Mouse (Mus musculus): Measurements from ENCODE around the gene Bet1l. TPM values are rescaled to one million over a fixed set of nuclear protein-coding genes. Genes with fewer than 3 reads are reported as not detected.

Gene Bet1l
- polyA plus RNA-seq, 1 experiment, result 17.1 TPM

GRCm38 (mm10) chr7:140880865-140881515, 23.6 kb upstream of the Bet1l start:
- peaks cover 12% of the 10 kb centered on the region for H3K36me3 ChIP-seq (ENCODE audit: control insufficient read depth, insufficient read depth, low read length)
- 4% methylated on average over 8 of the region's 8 CpGs for WGBS
- H3K4me1 ChIP-seq (ENCODE audit: control insufficient read depth, insufficient read depth, insufficient read length, low read length), result peaks cover 2% of the 10 kb centered on the region; the same call in 1 of the 2 replicates
- peak overlapping the region; percentile 98 for H3K4me3 ChIP-seq (ENCODE audit: low read depth, low read length)
- TF ChIP-seq POLR2A (IDR thresholded peaks at IDR 0.05; ENCODE audit: low read depth, low read length), result no peak
- no peaks in the 10 kb centered on the region for H3K27me3 ChIP-seq (ENCODE audit: control insufficient read depth, insufficient read depth, low read length)
- 0 out of 2 replicates have a peak overlapping the region, but pooled peaks have one; percentile 16 for H3K27ac ChIP-seq (ENCODE audit: insufficient read depth, low read depth, low read length)

- Histone ChIP-seq H3K4me3 (ENCODE audit: low read depth, low read length) (no peak overlapping the region), H3K36me3 (ENCODE audit: control insufficient read depth, insufficient read depth, low read length) (peaks cover 15% of the 10 kb centered on the region), H3K27ac (ENCODE audit: insufficient read depth, low read depth, low read length) (no peak overlapping the region), H3K4me1 (ENCODE audit: control insufficient read depth, insufficient read depth, insufficient read length, low read length) (peaks cover 2% of the 10 kb centered on the region; the same call in 1 of the 2 replicates), H3K27me3 (ENCODE audit: control insufficient read depth, insufficient read depth, low read length) (no peaks in the 10 kb centered on the region)
- WGBS, result 45% methylated on average over 3 of the region's 3 CpGs
- no peak for TF ChIP-seq POLR2A (IDR thresholded peaks at IDR 0.05; ENCODE audit: low read depth, low read length)
- no peak for TF ChIP-seq CTCF (IDR thresholded peaks at IDR 0.05; ENCODE audit: extremely low read depth, insufficient read length, insufficient replicate concordance, low read depth, low read length)
These were observed 23.0 kb upstream of the Bet1l start for GRCm38 (mm10) chr7:140880419-140880818.

GRCm38 (mm10) chr7:140879355-140879754, 22.0 kb upstream of the Bet1l start:
- no peak overlapping the region for H3K4me3 ChIP-seq (ENCODE audit: low read depth, low read length)
- 75% methylated on average over 7 of the region's 7 CpGs for WGBS
- peaks cover 17% of the 10 kb centered on the region for H3K36me3 ChIP-seq (ENCODE audit: control insufficient read depth, insufficient read depth, low read length)
- TF ChIP-seq POLR2A (IDR thresholded peaks at IDR 0.05; ENCODE audit: low read depth, low read length) (no peak), CTCF (IDR thresholded peaks at IDR 0.05; ENCODE audit: extremely low read depth, insufficient read length, insufficient replicate concordance, low read depth, low read length) (no peak)
- H3K4me1 ChIP-seq (ENCODE audit: control insufficient read depth, insufficient read depth, insufficient read length, low read length), result peaks cover 2% of the 10 kb centered on the region; the same call in 1 of the 2 replicates
- H3K27ac ChIP-seq (ENCODE audit: insufficient read depth, low read depth, low read length), result no peak overlapping the region
- H3K27me3 ChIP-seq (ENCODE audit: control insufficient read depth, insufficient read depth, low read length), result no peaks in the 10 kb centered on the region

GRCm38 (mm10) chr7:140877364-140877763, 20.0 kb upstream of the Bet1l start:
- Histone ChIP-seq H3K4me3 (ENCODE audit: low read depth, low read length) (no peak overlapping the region), H3K4me1 (ENCODE audit: control insufficient read depth, insufficient read depth, insufficient read length, low read length) (no peaks in the 10 kb centered on the region; the same call in 1 of the 2 replicates), H3K27me3 (ENCODE audit: control insufficient read depth, insufficient read depth, low read length) (no peaks in the 10 kb centered on the region), H3K36me3 (ENCODE audit: control insufficient read depth, insufficient read depth, low read length) (peaks cover 20% of the 10 kb centered on the region), H3K27ac (ENCODE audit: insufficient read depth, low read depth, low read length) (no peak overlapping the region)
- 83% methylated on average over 6 of the region's 6 CpGs for WGBS
- no peak for TF ChIP-seq POLR2A (IDR thresholded peaks at IDR 0.05; ENCODE audit: low read depth, low read length)
- TF ChIP-seq CTCF (IDR thresholded peaks at IDR 0.05; ENCODE audit: extremely low read depth, insufficient read length, insufficient replicate concordance, low read depth, low read length), result no peak

- TF ChIP-seq POLR2A (IDR thresholded peaks at IDR 0.05; ENCODE audit: low read depth, low read length) (no peak), CTCF (IDR thresholded peaks at IDR 0.05; ENCODE audit: extremely low read depth, insufficient read length, insufficient replicate concordance, low read depth, low read length) (no peak)
- 79% methylated on average over 4 of the region's 4 CpGs for WGBS
- Histone ChIP-seq H3K4me1 (ENCODE audit: control insufficient read depth, insufficient read depth, insufficient read length, low read length) (no peaks in the 10 kb centered on the region; the same call in 1 of the 2 replicates), H3K27ac (ENCODE audit: insufficient read depth, low read depth, low read length) (no peak overlapping the region), H3K36me3 (ENCODE audit: control insufficient read depth, insufficient read depth, low read length) (peaks cover 30% of the 10 kb centered on the region), H3K27me3 (ENCODE audit: control insufficient read depth, insufficient read depth, low read length) (no peaks in the 10 kb centered on the region), H3K4me3 (ENCODE audit: low read depth, low read length) (no peak overlapping the region)
These were observed 16.8 kb upstream of the Bet1l start for GRCm38 (mm10) chr7:140874224-140874623.

GRCm38 (mm10) chr7:140864761-140865160, 7.4 kb upstream of the Bet1l start:
- WGBS, result 92% methylated on average over 12 of the region's 12 CpGs
- H3K4me3 ChIP-seq (ENCODE audit: low read depth, low read length), result no peak overlapping the region
- TF ChIP-seq CTCF (IDR thresholded peaks at IDR 0.05; ENCODE audit: extremely low read depth, insufficient read length, insufficient replicate concordance, low read depth, low read length) (no peak), POLR2A (IDR thresholded peaks at IDR 0.05; ENCODE audit: low read depth, low read length) (no peak)
- no peaks in the 10 kb centered on the region for H3K4me1 ChIP-seq (ENCODE audit: control insufficient read depth, insufficient read depth, insufficient read length, low read length)
- no peak overlapping the region for H3K27ac ChIP-seq (ENCODE audit: insufficient read depth, low read depth, low read length)
- peaks cover 51% of the 10 kb centered on the region for H3K36me3 ChIP-seq (ENCODE audit: control insufficient read depth, insufficient read depth, low read length)
- no peaks in the 10 kb centered on the region for H3K27me3 ChIP-seq (ENCODE audit: control insufficient read depth, insufficient read depth, low read length)

- TF ChIP-seq CTCF (IDR thresholded peaks at IDR 0.05; ENCODE audit: extremely low read depth, insufficient read length, insufficient replicate concordance, low read depth, low read length) (no peak), POLR2A (IDR thresholded peaks at IDR 0.05; ENCODE audit: low read depth, low read length) (no peak)
- H3K4me1 ChIP-seq (ENCODE audit: control insufficient read depth, insufficient read depth, insufficient read length, low read length), result peaks cover 10% of the 10 kb centered on the region
- WGBS, result 87% methylated on average over 5 of the region's 5 CpGs
- H3K36me3 ChIP-seq (ENCODE audit: control insufficient read depth, insufficient read depth, low read length), result peaks cover 53% of the 10 kb centered on the region
- no peak overlapping the region for H3K4me3 ChIP-seq (ENCODE audit: low read depth, low read length)
- H3K27me3 ChIP-seq (ENCODE audit: control insufficient read depth, insufficient read depth, low read length), result no peaks in the 10 kb centered on the region
- no peak overlapping the region for H3K27ac ChIP-seq (ENCODE audit: insufficient read depth, low read depth, low read length)
These were observed 3.4 kb upstream of the Bet1l start for GRCm38 (mm10) chr7:140860728-140861127.

Measured in small intestine, adult 2 months (tissue).